Mouse (Mus musculus) heart, adult 2 months (tissue): ENCODE measurements around the gene Rhbdf1. TPM values are rescaled to one million over a fixed set of nuclear protein-coding genes. Genes with fewer than 3 reads are reported as not detected.
A peak's percentile ranks its signal among the peaks of the same experiment; 100 is the strongest.

ENCODE experiments used
- DNase-seq, 2 experiments: peaks; one replicate each; pipeline ENCODE4 v3.0.0; 2021
- H3K27ac ChIP-seq: fragments of 200-600 bp; 2 replicates; pipeline ENCODE4 v1.8.1; 2022
- H3K27me3 ChIP-seq: fragments of 200-500 bp; 2 replicates; pipeline ENCODE4 v1.6.1; 2012; ENCODE audit warnings: mild to moderate bottlenecking, low read length, inconsistent platforms, mixed read lengths; ENCODE audit not compliant: control insufficient read depth, insufficient read depth
- H3K36me3 ChIP-seq: fragments of 200-500 bp; 2 replicates; pipeline ENCODE4 v1.6.1; 2012; ENCODE audit warnings: low read length, inconsistent platforms; ENCODE audit not compliant: control insufficient read depth, insufficient read depth
- H3K4me1 ChIP-seq: fragments of 200-500 bp; 2 replicates; pipeline ENCODE4 v1.6.1; 2011; ENCODE audit warnings: low read length; ENCODE audit not compliant: control insufficient read depth, insufficient read depth
- H3K4me3 ChIP-seq: fragments of 200-600 bp; 2 replicates; pipeline ENCODE4 v1.8.1; 2022
- H3K79me2 ChIP-seq: fragments of 200-500 bp; replicated peaks from 2 replicates; pipeline ENCODE4 v1.6.1; 2012; ENCODE audit warnings: mild to moderate bottlenecking, inconsistent platforms, low read length, moderate library complexity, mixed read lengths; ENCODE audit not compliant: control insufficient read depth, insufficient read depth
- H3K9ac ChIP-seq: fragments of 200-500 bp; 2 replicates; pipeline ENCODE4 v1.6.1; 2012; ENCODE audit warnings: low read depth, mild to moderate bottlenecking, control low read depth, inconsistent platforms, low read length, mixed read lengths
- CTCF ChIP-seq: fragments of 200-600 bp; IDR thresholded peaks from 2 replicates; pipeline ENCODE4 v1.8.1; 2022; ENCODE audit warnings: antibody characterized with exemption, mild to moderate bottlenecking, moderate library complexity
- EP300 ChIP-seq: fragments of 200-500 bp; IDR thresholded peaks from 2 replicates; pipeline ENCODE4 v1.6.1; 2011; ENCODE audit warnings: low read depth, low read length, control low read depth; ENCODE audit not compliant: insufficient read depth
- POLR2A ChIP-seq: fragments of 200-500 bp; IDR thresholded peaks from 2 replicates; pipeline ENCODE4 v1.6.1; 2011; ENCODE audit warnings: mild to moderate bottlenecking, low read depth, low read length, control low read depth; ENCODE audit not compliant: insufficient read depth
- WGBS: fragments of 180-500 bp; shearing (Covaris S2); methylation state at CpG from one replicate; pipeline ENCODE4 v1.1.7; 2018; 5-methylcytosine and 5-hydroxymethylcytosine counted together
- intact Hi-C: fragments of 180-260 bp; cut with DNase I; formaldehyde crosslinking; loops from one replicate; pipeline ENCODE4 v1.15.1; 2025
- polyA plus RNA-seq: library from polyadenylated mRNA; depleted of rRNA; stranded (reverse); fragments of >200 nt; gene quantifications from 2 replicates; pipeline ENCODE4 v1.2.3, GENCODE M21; 2012
- total RNA-seq, 2 experiments: library from RNA; stranded (reverse); gene quantifications; 2 replicates each; pipeline ENCODE4 v1.2.3; 2021

Rhbdf1 gene
- total and polyA plus RNA-seq, 3 experiments, result 22.8 to 92.8 (median 23.9) TPM

DNA sequence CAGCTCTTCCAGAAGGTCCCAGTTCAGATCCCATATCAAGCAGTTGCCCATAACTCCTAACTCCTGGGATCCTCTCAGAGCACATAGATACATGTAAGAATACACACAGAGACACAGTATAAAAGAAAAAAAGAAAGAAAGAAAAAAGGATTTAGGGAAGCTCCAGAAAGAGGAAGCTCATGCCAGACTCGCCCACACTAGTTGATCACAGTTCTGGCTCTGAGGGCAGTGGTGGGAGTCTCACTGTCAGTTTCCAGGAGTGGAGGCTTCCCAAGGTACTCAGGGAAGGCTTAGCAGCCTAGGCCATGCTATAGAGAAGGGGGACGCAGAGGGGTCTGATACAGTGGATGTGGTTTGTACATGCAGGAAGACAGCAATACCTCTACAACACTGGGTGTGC is 9.0 kb upstream of the Rhbdf1 start:
- H3K27me3 ChIP-seq, result no peaks in the 10 kb centered on the region
- H3K79me2 ChIP-seq, result no peaks in the 10 kb centered on the region
- no peak overlapping the region for H3K9ac ChIP-seq
- 88% methylated on average over 2 of the region's 2 CpGs for WGBS
- peaks cover 3% of the 10 kb centered on the region for H3K4me1 ChIP-seq
- TF ChIP-seq EP300, result no peak
- TF ChIP-seq CTCF, result no peak
- no peak for TF ChIP-seq POLR2A
- intact Hi-C loops, result no loop called here
- no peak for DNase-seq
- H3K27ac ChIP-seq, result no peak overlapping the region
- no peaks in the 10 kb centered on the region for H3K36me3 ChIP-seq
- H3K4me3 ChIP-seq, result no peak overlapping the region

GRCm38 (mm10) chr11:32230220-32230619 is 8.1 kb upstream of the Rhbdf1 start:
- Histone ChIP-seq H3K27ac (no peak overlapping the region), H3K27me3 (no peaks in the 10 kb centered on the region), H3K4me1 (peaks cover 8% of the 10 kb centered on the region), H3K36me3 (no peaks in the 10 kb centered on the region), H3K79me2 (no peaks in the 10 kb centered on the region), H3K4me3 (no peak overlapping the region), H3K9ac (no peak overlapping the region)
- intact Hi-C loops, result no loop called here
- no peak for TF ChIP-seq POLR2A
- no peak for TF ChIP-seq EP300
- TF ChIP-seq CTCF, result peak; percentile 49
- no peak for DNase-seq
- WGBS, result 85% methylated on average over 4 of the region's 4 CpGs

- TF ChIP-seq CTCF (no peak), POLR2A (no peak)
- Histone ChIP-seq H3K4me1 (peaks cover 18% of the 10 kb centered on the region), H3K36me3 (no peaks in the 10 kb centered on the region), H3K27ac (no peak overlapping the region), H3K9ac (no peak overlapping the region), H3K79me2 (no peaks in the 10 kb centered on the region), H3K4me3 (no peak overlapping the region), H3K27me3 (no peaks in the 10 kb centered on the region)
- DNase-seq, result peak in 1 of 2 experiments; percentile 7
- 80% methylated on average over 3 of the region's 3 CpGs for WGBS
- intact Hi-C loops, result no loop called here
Measured at GRCm38 (mm10) chr11:32228292-32228845, 6.3 kb upstream of the Rhbdf1 start.

DNA sequence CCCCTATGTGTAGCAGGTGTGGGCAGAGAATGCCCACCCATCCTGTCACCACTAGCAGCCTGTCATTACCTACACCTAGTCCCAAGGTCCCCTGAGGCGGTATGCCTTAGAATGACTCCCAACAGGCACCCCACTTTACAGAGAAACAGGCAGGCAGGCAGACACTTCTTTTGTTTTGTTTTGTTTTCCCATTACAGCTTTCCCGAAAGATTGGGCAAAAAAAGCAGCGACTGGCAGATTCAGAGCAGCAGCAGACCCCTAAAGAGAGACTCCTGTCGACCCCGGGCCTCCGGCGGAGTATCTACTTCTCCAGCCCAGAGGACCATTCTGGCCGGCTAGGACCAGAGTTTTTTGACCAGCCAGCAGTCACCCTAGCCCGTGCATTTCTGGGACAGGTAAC is 5.5 kb upstream of the Rhbdf1 start:
- Histone ChIP-seq H3K27me3 (no peaks in the 10 kb centered on the region), H3K36me3 (no peaks in the 10 kb centered on the region), H3K79me2 (no peaks in the 10 kb centered on the region), H3K4me1 (peaks cover 22% of the 10 kb centered on the region), H3K4me3 (no peak overlapping the region), H3K27ac (no peak overlapping the region), H3K9ac (no peak overlapping the region)
- no peak for DNase-seq
- intact Hi-C loops, result no loop called here
- WGBS, result 90% methylated on average over 9 of the region's 9 CpGs
- TF ChIP-seq POLR2A (no peak), CTCF (no peak), EP300 (no peak)

- Histone ChIP-seq H3K27me3 (no peaks in the 10 kb centered on the region), H3K9ac (peak overlapping the region; percentile 75), H3K79me2 (no peaks in the 10 kb centered on the region), H3K27ac (peak overlapping the region; percentile 76), H3K4me1 (peaks cover 24% of the 10 kb centered on the region), H3K36me3 (no peaks in the 10 kb centered on the region), H3K4me3 (peak overlapping the region; percentile 72)
- WGBS, result 23% methylated on average over 1 of the region's 1 CpGs
- no peak for DNase-seq
- intact Hi-C loops, result no loop called here
- TF ChIP-seq EP300 (no peak), POLR2A (no peak), CTCF (no peak)
Measured at GRCm38 (mm10) chr11:32227041-32227440, 4.9 kb upstream of the Rhbdf1 start.

DNA sequence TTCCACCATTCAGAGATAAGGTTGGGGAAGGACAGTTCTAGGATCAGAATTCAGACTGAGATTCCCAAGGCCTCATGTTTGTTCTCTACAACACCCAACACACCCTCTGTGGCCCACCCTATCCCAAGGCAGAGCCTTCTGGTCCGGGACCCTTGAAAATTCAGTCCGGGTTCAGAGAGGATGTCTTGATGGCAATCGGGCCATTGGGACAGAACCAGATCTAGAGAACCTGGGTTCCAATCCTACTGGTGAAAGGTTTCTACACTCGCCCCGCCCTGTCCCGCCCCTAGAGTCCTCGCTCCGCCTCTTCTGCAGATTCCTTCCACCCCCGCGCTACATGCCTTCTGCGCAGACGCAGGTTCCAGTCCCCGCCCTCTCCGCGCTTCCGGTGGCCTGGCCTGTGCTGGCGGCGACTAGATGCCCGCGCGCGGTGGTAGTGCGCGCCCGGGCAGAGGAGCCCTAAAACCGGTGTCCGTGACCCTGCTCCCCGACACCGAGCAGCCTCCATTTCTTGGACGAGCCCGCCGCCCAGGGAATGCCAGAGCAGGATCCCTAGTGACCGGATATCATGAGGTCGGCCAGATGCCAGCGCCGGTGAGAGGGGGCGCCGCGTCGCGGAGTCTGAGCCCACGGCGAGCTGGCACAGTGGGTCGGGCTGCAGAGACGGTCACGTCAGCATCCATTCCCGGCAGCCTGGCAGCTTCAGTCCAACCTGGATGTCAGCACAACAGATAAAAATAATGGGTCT is 4.2 kb upstream of the Rhbdf1 start, which contains the start of gene Mpg:
Gene Mpg (plus strand): TSS at position 382 of the 748 bp plus-strand sequence.
- no peaks in the 10 kb centered on the region for H3K27me3 ChIP-seq
- H3K36me3 ChIP-seq, result no peaks in the 10 kb centered on the region
- H3K4me1 ChIP-seq, result peaks cover 24% of the 10 kb centered on the region
- H3K27ac ChIP-seq, result peak within 1 kb of the TSS; percentile 76
- H3K9ac ChIP-seq, result peak within 1 kb of the TSS; percentile 75
- TF ChIP-seq EP300 (peak; percentile 55; the same call in 1 of the 2 replicates), CTCF (peak; percentile 59), POLR2A (peak; percentile 93)
- H3K4me3 ChIP-seq, result peak within 1 kb of the TSS; percentile 72
- peak; percentile 92 to 93 for DNase-seq
- H3K79me2 ChIP-seq, result no peaks in the 10 kb centered on the region
- 2% methylated on average over 47 of the region's 47 CpGs for WGBS
- intact Hi-C loops, result no loop called here
